Mouse (Mus musculus): ENCODE results near the gene Aco2. TPM values are rescaled to one million over a fixed set of nuclear protein-coding genes. Genes with fewer than 3 reads are reported as not detected.

Aco2 gene
- polyA plus RNA-seq, 1 experiment = 242 TPM

DNA sequence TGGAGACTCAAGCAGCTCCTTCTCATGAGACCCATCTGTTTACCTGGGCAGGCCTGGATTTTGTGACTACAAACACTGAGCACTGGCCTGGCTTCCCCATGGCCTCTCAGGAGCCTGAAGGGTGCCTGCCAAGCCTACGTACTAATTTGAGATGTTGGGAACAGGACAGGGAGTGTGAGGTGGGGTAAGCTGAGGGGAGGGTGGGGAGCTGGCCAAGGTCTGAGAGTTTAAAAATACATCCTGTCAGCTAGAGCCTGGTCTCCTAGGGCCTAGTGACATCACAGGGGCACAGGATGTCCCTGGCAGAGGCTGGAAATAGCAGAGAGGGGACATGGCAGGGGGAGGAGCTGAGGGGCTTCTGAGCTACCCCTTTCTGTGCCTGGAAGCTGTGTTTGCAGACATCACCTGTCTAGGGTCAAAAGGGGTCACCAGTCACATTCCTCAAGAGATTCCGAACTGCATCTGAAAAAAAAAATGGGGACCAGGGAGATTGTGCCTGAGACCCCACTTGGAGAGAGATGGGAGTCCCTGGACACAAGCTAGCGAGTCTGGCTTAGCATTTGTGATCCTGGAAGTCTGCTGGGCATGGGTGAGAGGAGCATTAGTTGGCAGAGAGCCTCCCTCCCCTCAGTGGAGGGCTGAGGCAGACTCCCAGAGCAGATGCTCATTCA lies 37.8 kb upstream of the Aco2 start:
- no peak for DNase-seq
- TF ChIP-seq CTCF (IDR thresholded peaks at IDR 0.05; ENCODE audit: insufficient read depth, low read length) (no peak), POLR2A (IDR thresholded peaks at IDR 0.05; ENCODE audit: borderline replicate concordance, extremely low read depth, low read depth, low read length) (no peak)
- Histone ChIP-seq H3K4me1 (ENCODE audit: control insufficient read depth, insufficient read depth, low read length) (peaks cover 5% of the 10 kb centered on the region), H3K4me3 (replicated peaks; ENCODE audit: extremely low read depth, low read depth, low read length) (no peak overlapping the region)
- WGBS = 69% methylated on average over 3 of the region's 3 CpGs

DNA sequence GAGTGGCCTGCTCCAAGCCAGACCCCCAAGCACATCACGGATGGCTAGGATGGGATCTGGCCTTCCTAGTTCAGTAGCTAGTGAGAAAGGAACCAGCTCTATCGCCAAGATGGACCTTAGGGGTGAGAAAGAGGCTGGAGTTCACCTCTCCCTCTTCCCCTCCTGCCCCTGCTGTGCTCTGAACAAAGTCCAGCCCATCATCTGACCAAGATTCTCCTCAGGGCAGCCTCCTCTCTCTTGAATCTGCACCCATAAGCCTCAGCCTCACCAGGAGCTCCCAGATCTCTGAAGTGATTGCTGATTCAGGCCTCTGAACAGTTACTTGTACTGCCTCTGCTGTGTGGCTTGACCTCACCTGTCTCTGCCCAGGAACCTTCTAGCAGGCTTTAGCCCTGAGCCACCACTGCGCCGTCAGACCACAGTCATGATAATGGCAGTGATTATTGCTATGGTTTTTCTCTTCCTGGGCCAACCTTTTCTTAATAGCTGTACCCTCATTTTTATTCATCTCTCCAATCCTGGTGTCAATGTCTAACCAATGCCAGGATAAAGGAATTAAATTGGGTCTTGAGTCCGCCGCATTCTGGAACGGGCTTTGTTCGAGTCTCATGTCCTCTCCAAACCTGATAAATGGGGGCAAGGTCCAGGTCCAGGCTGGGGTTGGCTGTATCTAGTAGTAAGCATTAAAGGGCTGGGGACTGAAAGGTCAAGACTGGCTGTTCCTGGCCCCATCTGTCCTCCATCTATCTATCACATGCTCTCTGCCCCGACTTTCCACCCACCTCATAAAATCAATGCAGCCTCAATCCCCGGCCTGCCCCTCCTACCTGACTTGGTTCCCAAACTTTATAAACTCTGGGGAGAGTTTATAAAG lies 36.9 kb upstream of the Aco2 start:
- WGBS = 76% methylated on average over 10 of the region's 10 CpGs

DNA sequence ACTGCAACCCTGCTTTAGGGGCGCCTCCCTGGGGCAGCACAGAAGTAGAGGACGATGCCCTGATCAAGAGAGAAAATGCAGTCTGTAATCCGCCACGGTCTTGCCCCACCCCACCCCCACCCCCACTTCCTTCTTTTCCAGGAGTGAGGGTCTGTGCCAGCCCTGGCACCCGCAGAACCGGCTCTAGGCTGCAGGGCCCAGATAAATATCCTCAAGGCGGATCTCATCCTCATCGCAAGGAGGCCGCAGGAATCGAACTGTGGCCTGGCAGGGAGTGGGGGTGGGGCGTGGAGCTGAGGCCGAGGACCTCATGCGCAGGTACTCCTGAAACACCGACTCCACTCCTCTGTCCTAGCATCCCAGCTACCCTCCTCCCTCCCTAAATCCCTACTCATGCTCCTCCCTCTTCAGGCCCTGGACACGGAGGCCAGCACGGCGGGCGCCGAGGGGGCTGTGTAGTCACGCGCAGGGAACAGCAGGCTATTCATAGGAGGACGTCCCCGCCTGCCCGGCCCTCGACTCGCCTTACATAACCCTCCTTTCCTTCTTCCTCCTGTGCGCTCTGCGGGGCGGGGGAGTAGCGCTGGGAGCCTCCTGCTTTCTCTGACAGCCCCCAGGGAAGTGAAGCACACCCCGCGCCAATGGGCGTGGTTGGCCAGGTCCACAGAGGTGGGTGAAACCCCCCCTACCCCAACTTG lies 35.8 kb upstream of the Aco2 start:
- no peak for TF ChIP-seq CTCF (IDR thresholded peaks at IDR 0.05; ENCODE audit: insufficient read depth, low read length)
- TF ChIP-seq POLR2A (IDR thresholded peaks at IDR 0.05; ENCODE audit: borderline replicate concordance, extremely low read depth, low read depth, low read length) = peak; percentile 75; the same call in 1 of the 2 replicates
- peak; percentile 80 for DNase-seq
- Histone ChIP-seq H3K4me3 (replicated peaks; ENCODE audit: extremely low read depth, low read depth, low read length) (peak overlapping the region; percentile 29), H3K4me1 (ENCODE audit: control insufficient read depth, insufficient read depth, low read length) (peaks cover 11% of the 10 kb centered on the region)
- whole genome bisulfite sequencing = 3% methylated on average over 33 of the region's 33 CpGs

More for the DNA sequence above, 36.9 kb upstream of the Aco2 start:
- peaks cover 11% of the 10 kb centered on the region for H3K4me1 ChIP-seq (ENCODE audit: control insufficient read depth, insufficient read depth, low read length)
- TF ChIP-seq CTCF (IDR thresholded peaks at IDR 0.05; ENCODE audit: insufficient read depth, low read length) (no peak), POLR2A (IDR thresholded peaks at IDR 0.05; ENCODE audit: borderline replicate concordance, extremely low read depth, low read depth, low read length) (no peak)
- no peak for DNase-seq
- H3K4me3 ChIP-seq (replicated peaks; ENCODE audit: extremely low read depth, low read depth, low read length) = no peak overlapping the region

DNA sequence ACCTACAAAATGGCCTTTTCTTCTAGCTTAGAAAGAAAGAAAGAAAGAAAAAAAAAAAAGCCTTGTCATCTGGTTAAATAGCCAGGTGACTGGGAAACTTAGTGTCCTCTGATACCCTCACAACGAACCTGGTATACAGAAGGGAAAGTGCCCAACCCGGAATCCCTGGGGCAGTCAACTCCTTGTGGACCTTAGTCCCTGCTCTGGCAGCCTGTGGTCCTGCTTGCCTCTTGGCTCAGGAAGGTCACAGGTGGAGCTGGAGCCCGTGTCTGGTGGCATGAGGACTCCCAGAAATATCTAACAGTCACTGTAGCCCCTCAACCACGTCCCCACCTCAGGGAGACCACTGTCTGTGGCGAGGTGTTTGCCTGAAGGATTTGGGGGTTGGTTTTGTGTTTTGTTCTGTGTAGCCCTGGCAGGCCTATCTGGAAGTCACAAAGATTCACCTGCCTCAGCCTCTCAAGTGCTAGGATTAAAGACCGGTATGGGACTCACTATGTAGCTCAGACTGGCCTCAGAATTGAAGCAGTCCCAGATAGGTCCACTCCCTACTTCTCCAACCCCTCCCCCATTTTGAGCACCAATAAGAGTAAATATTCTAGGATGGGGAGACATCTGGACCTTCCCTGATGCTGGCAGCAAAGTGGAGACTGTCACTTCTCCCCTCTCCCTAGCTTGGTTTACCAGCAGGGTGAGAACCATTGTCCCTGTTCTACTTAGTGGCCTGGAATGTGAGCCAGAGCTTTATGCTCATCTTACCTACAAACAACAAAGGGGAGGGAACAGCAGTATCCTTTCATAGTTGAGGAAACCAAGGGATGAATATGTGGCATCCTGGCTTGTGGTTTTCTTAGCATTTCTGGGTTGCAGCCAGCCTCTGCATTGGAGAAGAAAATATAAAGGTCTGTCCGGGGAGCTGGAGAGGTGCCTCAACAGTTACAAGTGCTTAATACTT lies 34.9 kb upstream of the Aco2 start:
- Histone ChIP-seq H3K4me3 (replicated peaks; ENCODE audit: extremely low read depth, low read depth, low read length) (no peak overlapping the region), H3K4me1 (ENCODE audit: control insufficient read depth, insufficient read depth, low read length) (peaks cover 8% of the 10 kb centered on the region)
- TF ChIP-seq POLR2A (IDR thresholded peaks at IDR 0.05; ENCODE audit: borderline replicate concordance, extremely low read depth, low read depth, low read length) = no peak
- no peak for TF ChIP-seq CTCF (IDR thresholded peaks at IDR 0.05; ENCODE audit: insufficient read depth, low read length)
- WGBS = 56% methylated on average over 7 of the region's 7 CpGs
- DNase-seq = no peak

DNA sequence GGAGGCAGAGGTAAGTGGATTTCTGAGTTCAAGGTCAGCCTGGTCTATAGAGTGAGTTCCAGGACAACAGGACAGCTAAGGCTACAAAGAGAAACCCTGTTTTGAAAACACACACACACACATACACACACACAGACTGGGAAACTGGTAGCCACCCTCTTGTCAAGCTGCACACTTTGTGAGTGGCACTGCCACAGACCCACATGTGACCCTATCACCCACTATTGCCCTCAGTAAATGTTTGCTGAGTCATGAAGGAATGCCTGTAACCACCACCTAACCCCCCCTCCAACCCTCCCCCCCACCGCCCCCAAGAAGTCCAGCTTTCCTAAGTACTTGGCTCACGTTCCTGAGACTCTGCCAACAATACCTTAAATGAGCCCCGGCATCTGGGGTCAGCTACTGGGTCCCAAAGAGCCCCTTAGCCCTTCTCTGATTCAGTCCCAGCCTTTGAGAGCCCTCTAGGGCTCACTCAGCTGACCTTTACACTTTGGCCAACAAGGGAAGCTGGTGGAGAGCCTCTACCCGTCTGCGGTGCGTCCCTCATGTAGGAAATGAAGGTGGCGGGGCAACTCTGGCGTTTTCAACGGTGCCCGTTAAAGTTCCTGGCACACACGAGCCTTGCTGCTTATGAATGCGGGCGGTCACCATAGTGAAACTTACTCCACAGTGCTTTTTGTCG lies 33.4 kb upstream of the Aco2 start:
- TF ChIP-seq CTCF (IDR thresholded peaks at IDR 0.05; ENCODE audit: insufficient read depth, low read length) = no peak
- no peak for TF ChIP-seq POLR2A (IDR thresholded peaks at IDR 0.05; ENCODE audit: borderline replicate concordance, extremely low read depth, low read depth, low read length)
- DNase-seq = peak; percentile 46
- no peak overlapping the region for H3K4me3 ChIP-seq (replicated peaks; ENCODE audit: extremely low read depth, low read depth, low read length)
- peaks cover 8% of the 10 kb centered on the region for H3K4me1 ChIP-seq (ENCODE audit: control insufficient read depth, insufficient read depth, low read length)
- WGBS = 43% methylated on average over 14 of the region's 14 CpGs

DNA sequence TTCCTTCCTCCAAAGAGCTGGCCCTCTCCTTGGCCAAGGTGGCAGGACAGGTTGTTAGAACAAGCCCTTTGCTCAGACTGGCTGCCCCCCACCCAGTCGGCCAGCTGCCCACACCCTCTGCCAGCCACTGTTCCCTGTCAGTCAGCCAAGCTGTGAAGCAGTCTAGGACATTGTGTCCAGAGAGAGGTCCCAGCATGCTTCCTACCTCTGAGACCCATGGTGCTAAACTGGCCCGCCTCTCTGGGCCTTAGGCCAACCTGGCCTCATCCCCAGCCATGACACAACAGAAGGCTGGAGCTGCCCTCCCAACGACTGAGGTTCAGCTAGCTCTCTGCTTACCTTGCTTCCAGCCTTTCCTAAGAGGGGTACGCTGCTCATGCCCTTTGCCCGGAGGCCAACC lies 32.5 kb upstream of the Aco2 start:
- TF ChIP-seq CTCF (IDR thresholded peaks at IDR 0.05; ENCODE audit: insufficient read depth, low read length) = no peak
- peak; percentile 56; the same call in 1 of the 2 replicates for TF ChIP-seq POLR2A (IDR thresholded peaks at IDR 0.05; ENCODE audit: borderline replicate concordance, extremely low read depth, low read depth, low read length)
- WGBS = 29% methylated on average over 5 of the region's 5 CpGs
- peaks cover 8% of the 10 kb centered on the region for H3K4me1 ChIP-seq (ENCODE audit: control insufficient read depth, insufficient read depth, low read length)
- DNase-seq = peak; percentile 82
- H3K4me3 ChIP-seq (replicated peaks; ENCODE audit: extremely low read depth, low read depth, low read length) = no peak overlapping the region

DNA sequence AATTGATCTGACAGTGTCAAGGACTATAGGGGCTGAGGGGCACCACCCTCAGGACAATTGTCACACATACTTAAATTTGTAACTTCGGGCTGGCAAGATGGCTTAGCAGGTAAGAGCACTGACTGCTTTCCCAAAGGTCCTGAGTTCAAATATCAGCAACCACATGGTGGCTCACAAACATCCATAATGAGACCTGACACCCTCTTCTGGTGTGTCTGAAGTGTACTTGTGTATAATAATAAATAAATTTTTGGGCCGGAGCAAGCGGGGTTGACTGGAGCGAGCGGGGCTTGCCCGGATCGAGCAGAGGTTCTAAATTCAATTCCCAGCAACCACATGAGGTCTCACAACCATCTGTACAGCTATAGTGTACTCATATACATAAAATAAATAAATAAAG lies 31.8 kb upstream of the Aco2 start:
- H3K4me1 ChIP-seq (ENCODE audit: control insufficient read depth, insufficient read depth, low read length) = peaks cover 8% of the 10 kb centered on the region
- 55% methylated on average over 7 of the region's 7 CpGs for WGBS
- H3K4me3 ChIP-seq (replicated peaks; ENCODE audit: extremely low read depth, low read depth, low read length) = no peak overlapping the region
- DNase-seq = no peak
- no peak for TF ChIP-seq POLR2A (IDR thresholded peaks at IDR 0.05; ENCODE audit: borderline replicate concordance, extremely low read depth, low read depth, low read length)
- TF ChIP-seq CTCF (IDR thresholded peaks at IDR 0.05; ENCODE audit: insufficient read depth, low read length) = no peak

DNA sequence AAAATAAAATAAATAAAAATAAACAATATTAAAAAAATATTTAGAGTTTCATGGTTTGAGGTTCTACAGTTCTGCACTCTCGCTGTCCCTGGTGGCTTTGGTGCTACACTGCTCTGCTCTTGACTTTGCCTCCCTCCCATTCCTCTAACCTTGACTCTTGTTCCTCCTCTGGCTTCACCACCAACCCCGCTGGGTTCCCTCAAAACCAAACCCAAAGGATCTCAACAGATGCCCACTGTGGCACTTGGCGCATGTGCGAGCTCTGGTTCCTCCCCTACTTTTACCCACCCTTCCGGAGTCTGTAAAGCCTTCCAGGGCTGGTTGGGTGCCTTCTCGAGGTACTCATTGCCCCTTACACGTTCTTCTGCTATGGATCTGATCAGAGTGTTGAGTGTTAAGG lies 29.8 kb upstream of the Aco2 start:
- Histone ChIP-seq H3K4me3 (replicated peaks; ENCODE audit: extremely low read depth, low read depth, low read length) (no peak overlapping the region), H3K4me1 (ENCODE audit: control insufficient read depth, insufficient read depth, low read length) (peaks cover 6% of the 10 kb centered on the region)
- WGBS = 82% methylated on average over 7 of the region's 7 CpGs
- TF ChIP-seq CTCF (IDR thresholded peaks at IDR 0.05; ENCODE audit: insufficient read depth, low read length) (no peak), POLR2A (IDR thresholded peaks at IDR 0.05; ENCODE audit: borderline replicate concordance, extremely low read depth, low read depth, low read length) (no peak)
- DNase-seq = no peak
